Mouse (Mus musculus) lung, adult 2 months (tissue): ENCODE data around the gene Rad51ap1.

Experiments
- CTCF ChIP-seq: fragments of 200-500 bp; IDR thresholded peaks from 2 replicates; pipeline ENCODE4 v1.5.1; 2011; ENCODE audit warnings: mild to moderate bottlenecking, low read length, control low read depth; ENCODE audit not compliant: insufficient read depth
- POLR2A ChIP-seq: fragments of 200-500 bp; IDR thresholded peaks from 2 replicates; pipeline ENCODE4 v1.6.1; 2011; ENCODE audit warnings: low read depth, mild to moderate bottlenecking, control low read depth, low read length, borderline replicate concordance; ENCODE audit errors: extremely low read depth

DNA sequence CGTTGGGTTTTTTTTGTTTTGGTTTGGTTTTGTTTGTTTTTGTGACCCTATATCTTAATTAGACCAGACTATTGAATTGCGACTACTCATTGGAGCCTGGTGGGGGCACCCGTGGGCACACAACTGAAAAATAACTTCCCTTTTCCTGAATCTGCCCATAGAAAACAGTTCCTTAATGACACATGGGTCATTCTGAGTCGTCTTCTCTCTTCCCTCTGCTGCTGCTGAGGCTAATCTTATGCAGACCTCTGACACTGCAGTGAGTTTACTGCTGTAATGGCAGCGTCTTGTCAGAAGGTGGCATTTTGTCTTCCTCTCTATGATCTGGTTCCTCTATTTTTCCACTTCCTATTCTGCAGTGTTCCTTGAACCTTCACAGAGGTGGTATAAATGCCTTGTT is 1.1 kb upstream of the Rad51ap1 start:
- TF ChIP-seq POLR2A (no peak), CTCF (no peak)
